Mouse (Mus musculus) heart, embryonic 13.5 days (tissue): ENCODE measurements around the gene Clec12a. TPM values are rescaled to one million over a fixed set of nuclear protein-coding genes. Genes with fewer than 3 reads are reported as not detected.

Experiments used
- ATAC-seq: fragments of 200-750 bp; cut with Nextera tagmentation; 2 replicates; pipeline ENCODE4 v1.8.0; 2017; ENCODE audit warnings: moderate TSS enrichment; ENCODE audit not compliant: insufficient number of reproducible peaks, low FRiP score, low TSS enrichment; ENCODE audit errors: extremely low read depth
- H3K27ac ChIP-seq: fragments of 300-500 bp; sonication (generic); replicated peaks from 2 replicates; pipeline ENCODE4 v1.5.1; 2015; ENCODE audit warnings: moderate library complexity, mild to moderate bottlenecking, inconsistent platforms
- H3K27me3 ChIP-seq: fragments of 300-500 bp; sonication (generic); replicated peaks from 2 replicates; pipeline ENCODE4 v1.6.1; 2015; ENCODE audit warnings: mild to moderate bottlenecking, inconsistent platforms
- H3K36me3 ChIP-seq: fragments of 300-500 bp; sonication (generic); 2 replicates; pipeline ENCODE4 v1.6.1; 2015; ENCODE audit warnings: mild to moderate bottlenecking, inconsistent platforms
- H3K4me1 ChIP-seq: fragments of 300-500 bp; sonication (generic); 2 replicates; pipeline ENCODE4 v1.6.1; 2015; ENCODE audit warnings: inconsistent platforms
- H3K4me2 ChIP-seq: fragments of 300-500 bp; sonication (generic); 2 replicates; pipeline ENCODE4 v1.6.1; 2015; ENCODE audit warnings: inconsistent platforms, mild to moderate bottlenecking, moderate library complexity
- H3K4me3 ChIP-seq: fragments of 300-500 bp; sonication (generic); 2 replicates; pipeline ENCODE4 v1.5.1; 2015; ENCODE audit warnings: moderate library complexity, mild to moderate bottlenecking, inconsistent platforms
- H3K9ac ChIP-seq: fragments of 300-500 bp; sonication (generic); 2 replicates; pipeline ENCODE4 v1.6.1; 2015; ENCODE audit warnings: inconsistent platforms, mild to moderate bottlenecking, moderate library complexity
- H3K9me3 ChIP-seq: fragments of 300-500 bp; sonication (generic); 2 replicates; pipeline ENCODE4 v1.6.1; 2016; ENCODE audit warnings: inconsistent platforms
- WGBS: fragments of 180-500 bp; shearing (Covaris S2); methylation state at CpG from one replicate; pipeline ENCODE4 v1.1.7; 2015; ENCODE audit warnings: mixed read lengths; 5-methylcytosine and 5-hydroxymethylcytosine counted together
- polyA plus RNA-seq: library from polyadenylated mRNA; unstranded; fragments of >200 nt; fragmentation: Nextera tagmentation; extraction: Ambion mirVana; gene quantifications from 2 replicates; pipeline ENCODE4 v1.2.1, GENCODE M21; 2015

The Clec12a gene
- polyA plus RNA-seq, 1 experiment from 2014 or later, result 0.86 TPM

- WGBS, result 65% methylated on average over 4 of the region's 4 CpGs
- no peak overlapping the region for H3K4me3 ChIP-seq
- peaks cover 4% of the 10 kb centered on the region; the same call in 1 of the 2 replicates for H3K9me3 ChIP-seq
- H3K36me3 ChIP-seq, result no peaks in the 10 kb centered on the region
- H3K27ac ChIP-seq, result no peak overlapping the region
- H3K4me1 ChIP-seq, result peaks cover 6% of the 10 kb centered on the region
- no peak overlapping the region for H3K4me2 ChIP-seq
- no peak overlapping the region for H3K9ac ChIP-seq
- no peaks in the 10 kb centered on the region for H3K27me3 ChIP-seq
- ATAC-seq, result no peak
These were observed 38.0 kb downstream of the Clec12a start for GRCm38 (mm10) chr6:129380454-129380853.

- Histone ChIP-seq H3K4me2 (no peak overlapping the region), H3K9ac (no peak overlapping the region), H3K27ac (no peak overlapping the region), H3K4me1 (peaks cover 10% of the 10 kb centered on the region), H3K27me3 (no peaks in the 10 kb centered on the region), H3K9me3 (no peaks in the 10 kb centered on the region), H3K36me3 (no peaks in the 10 kb centered on the region), H3K4me3 (no peak overlapping the region)
- 36% methylated on average over 1 of the region's 1 CpGs for WGBS
- no peak for ATAC-seq
These were observed 39.2 kb downstream of the Clec12a start for GRCm38 (mm10) chr6:129381736-129382135.

DNA sequence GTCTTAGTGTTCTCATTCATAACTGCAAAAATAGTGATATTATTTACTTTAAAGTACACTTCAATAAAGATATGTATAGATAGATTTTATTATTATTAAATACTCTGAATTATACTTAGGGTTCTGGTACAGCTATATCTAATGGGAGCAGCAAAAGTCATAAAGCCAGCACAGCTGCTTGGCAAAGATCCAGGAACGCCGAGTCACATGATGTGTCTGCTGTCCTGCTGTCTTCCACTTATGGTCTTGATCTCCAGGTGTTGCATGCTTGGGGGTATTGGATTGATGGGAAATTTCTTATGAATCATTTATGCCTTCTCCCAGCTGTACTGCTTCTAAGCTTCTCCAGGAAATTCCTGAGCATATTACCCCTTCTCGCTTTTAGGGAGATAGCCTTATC, 41.0 kb downstream of the Clec12a start:
- Histone ChIP-seq H3K27ac (no peak overlapping the region), H3K27me3 (no peaks in the 10 kb centered on the region), H3K36me3 (no peaks in the 10 kb centered on the region), H3K4me1 (peaks cover 10% of the 10 kb centered on the region), H3K9me3 (no peaks in the 10 kb centered on the region), H3K9ac (no peak overlapping the region), H3K4me3 (no peak overlapping the region), H3K4me2 (no peak overlapping the region)
- 67% methylated on average over 3 of the region's 3 CpGs for WGBS
- ATAC-seq, result no peak

- WGBS, result 57% methylated on average over 4 of the region's 4 CpGs
- Histone ChIP-seq H3K27ac (no peak overlapping the region), H3K4me1 (peaks cover 10% of the 10 kb centered on the region), H3K4me2 (no peak overlapping the region), H3K4me3 (no peak overlapping the region), H3K36me3 (no peaks in the 10 kb centered on the region), H3K27me3 (no peaks in the 10 kb centered on the region), H3K9ac (no peak overlapping the region), H3K9me3 (no peaks in the 10 kb centered on the region)
- ATAC-seq, result no peak
These were observed 42.5 kb downstream of the Clec12a start for GRCm38 (mm10) chr6:129385000-129385399.

DNA sequence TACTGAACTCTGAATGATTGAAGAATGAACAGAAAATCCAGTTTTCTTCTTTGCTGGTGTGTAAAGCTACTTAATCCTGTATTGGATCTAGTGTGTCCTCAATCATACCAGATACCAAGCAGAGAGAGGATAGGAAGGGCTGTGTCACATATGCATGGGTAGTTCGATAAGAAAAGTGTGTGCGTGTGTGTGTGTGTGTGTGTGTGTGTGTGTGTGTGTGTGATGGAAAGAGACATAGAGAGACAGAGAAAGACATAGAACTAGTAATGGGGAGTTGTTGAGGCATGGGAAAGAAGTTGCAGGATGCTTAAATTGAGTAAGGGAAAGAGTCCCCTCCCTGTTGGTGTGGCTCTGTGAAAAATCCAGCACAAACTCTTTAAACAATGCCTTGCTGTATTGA, 43.3 kb downstream of the Clec12a start, which contains the start of gene Clec12b:
Clec12b (minus strand) TSS at position 101 of the 400 bp plus-strand sequence.
- no peak for ATAC-seq
- WGBS, result 68% methylated on average over 2 of the region's 2 CpGs
- Histone ChIP-seq H3K4me2 (no peak within 1 kb of the TSS), H3K9me3 (no peaks in the 10 kb centered on the region), H3K9ac (no peak within 1 kb of the TSS), H3K4me3 (no peak within 1 kb of the TSS), H3K4me1 (peaks cover 10% of the 10 kb centered on the region), H3K27ac (no peak within 1 kb of the TSS), H3K36me3 (no peaks in the 10 kb centered on the region), H3K27me3 (no peaks in the 10 kb centered on the region)

DNA sequence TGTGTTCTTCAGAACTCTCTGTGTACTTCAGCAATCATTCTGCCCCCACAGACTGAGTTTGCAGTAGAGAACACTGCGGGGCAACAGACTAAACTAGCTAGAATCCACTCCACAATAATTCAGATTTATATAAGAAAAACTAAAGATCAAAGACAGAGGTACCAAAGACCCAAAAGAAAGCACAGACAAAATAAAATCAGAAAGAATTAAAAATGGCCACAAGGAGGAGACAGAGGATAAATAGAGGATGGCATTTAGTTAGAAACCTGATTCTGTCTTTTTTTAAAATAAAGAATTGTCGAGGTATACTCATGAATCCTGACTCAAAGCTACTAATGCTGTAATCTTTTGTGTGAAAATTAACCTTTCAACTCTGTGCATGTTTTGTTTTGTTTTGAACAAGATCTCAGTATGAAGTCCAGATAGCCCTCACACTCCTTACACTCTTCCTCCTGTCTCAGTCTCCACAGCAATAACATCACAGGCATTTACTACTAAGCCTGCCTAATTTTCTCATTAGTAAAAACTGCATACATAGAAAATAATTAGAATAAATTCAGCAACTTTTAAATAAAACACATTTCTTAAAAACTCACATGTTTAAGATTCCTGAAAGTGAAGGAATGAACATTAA, 50.7 kb downstream of the Clec12a start:
- Histone ChIP-seq H3K27ac (no peak overlapping the region), H3K27me3 (no peaks in the 10 kb centered on the region), H3K4me3 (no peak overlapping the region), H3K9ac (no peak overlapping the region), H3K9me3 (no peaks in the 10 kb centered on the region), H3K36me3 (no peaks in the 10 kb centered on the region), H3K4me2 (no peak overlapping the region), H3K4me1 (no peaks in the 10 kb centered on the region)
- ATAC-seq, result no peak
- 21% methylated on average over 2 of the region's 2 CpGs for WGBS

DNA sequence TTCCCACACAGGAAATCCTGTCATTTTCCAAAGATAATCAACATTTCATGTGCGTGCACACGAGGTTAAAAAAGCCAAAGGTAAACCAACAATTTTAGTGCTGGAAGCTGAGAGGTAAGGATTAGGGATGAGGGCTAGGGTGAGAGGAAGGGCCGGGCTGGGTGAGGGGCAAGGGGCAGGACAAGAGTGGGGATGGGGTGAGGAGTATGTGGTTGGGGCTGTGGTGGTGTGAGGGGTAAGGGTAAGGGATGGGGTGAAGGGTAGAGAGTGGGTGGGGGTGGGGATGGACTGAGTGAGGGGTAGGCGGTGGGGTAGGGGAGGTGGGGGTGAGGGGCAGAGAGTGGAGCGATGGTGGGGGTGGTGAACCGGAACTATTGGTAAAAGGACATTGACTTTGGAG, 51.2 kb downstream of the Clec12a start:
- no peak for ATAC-seq
- Histone ChIP-seq H3K9ac (no peak overlapping the region), H3K36me3 (no peaks in the 10 kb centered on the region), H3K27me3 (no peaks in the 10 kb centered on the region), H3K27ac (no peak overlapping the region), H3K4me3 (no peak overlapping the region), H3K4me1 (no peaks in the 10 kb centered on the region), H3K9me3 (no peaks in the 10 kb centered on the region), H3K4me2 (no peak overlapping the region)
- 63% methylated on average over 6 of the region's 6 CpGs for WGBS

GRCm38 (mm10) chr6:129396997-129397396, 54.5 kb downstream of the Clec12a start, which contains the start of gene Clec1b:
Gene Clec1b (plus strand): TSS chr6:129397297.
- 56% methylated on average over 8 of the region's 8 CpGs for WGBS

GRCm38 (mm10) chr6:129399945-129400344, 57.5 kb downstream of the Clec12a start:
- no peak overlapping the region for H3K4me3 ChIP-seq
- no peak overlapping the region for H3K9ac ChIP-seq
- WGBS, result 40% methylated on average over 6 of the region's 6 CpGs
- H3K4me2 ChIP-seq, result no peak overlapping the region
- no peaks in the 10 kb centered on the region for H3K9me3 ChIP-seq
- no peaks in the 10 kb centered on the region for H3K27me3 ChIP-seq
- peak overlapping the region; percentile 48; the same call in 1 of the 2 replicates for H3K27ac ChIP-seq
- H3K4me1 ChIP-seq, result peaks cover 7% of the 10 kb centered on the region
- no peaks in the 10 kb centered on the region for H3K36me3 ChIP-seq
- no peak for ATAC-seq

More at GRCm38 (mm10) chr6:129396997-129397396, 54.5 kb downstream of the Clec12a start, which contains the start of gene Clec1b:
- Histone ChIP-seq H3K27me3 (no peaks in the 10 kb centered on the region), H3K4me2 (no peak within 1 kb of the TSS), H3K4me1 (peaks cover 7% of the 10 kb centered on the region), H3K27ac (no peak within 1 kb of the TSS), H3K4me3 (no peak within 1 kb of the TSS), H3K9ac (no peak within 1 kb of the TSS), H3K9me3 (no peaks in the 10 kb centered on the region), H3K36me3 (no peaks in the 10 kb centered on the region)
- ATAC-seq, result no peak

DNA sequence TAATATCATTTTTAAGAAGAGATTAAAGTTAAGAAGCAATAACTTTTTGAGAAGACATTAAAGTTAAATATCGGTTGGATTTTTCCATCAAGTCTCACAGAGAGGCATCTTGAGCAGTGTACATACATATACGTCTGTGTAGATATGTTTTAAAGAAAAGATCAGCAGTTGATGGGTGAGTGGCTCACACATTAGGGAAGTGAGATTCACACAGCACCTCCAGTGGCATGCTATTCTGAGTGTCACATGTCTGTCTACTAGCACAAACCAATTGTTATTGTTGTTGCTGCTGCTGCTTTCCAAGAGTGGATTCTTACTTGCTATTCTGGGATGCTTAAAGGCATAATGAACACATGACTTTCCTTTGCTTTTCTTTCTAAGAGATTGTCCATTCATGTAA, 59.9 kb downstream of the Clec12a start:
- Histone ChIP-seq H3K4me2 (no peak overlapping the region), H3K4me3 (no peak overlapping the region), H3K36me3 (no peaks in the 10 kb centered on the region), H3K4me1 (peaks cover 19% of the 10 kb centered on the region), H3K27me3 (no peaks in the 10 kb centered on the region), H3K27ac (no peak overlapping the region), H3K9ac (no peak overlapping the region), H3K9me3 (no peaks in the 10 kb centered on the region)
- ATAC-seq, result no peak
- 77% methylated on average over 2 of the region's 2 CpGs for WGBS

GRCm38 (mm10) chr6:129403391-129403790, 60.9 kb downstream of the Clec12a start:
- no peaks in the 10 kb centered on the region for H3K9me3 ChIP-seq
- H3K4me1 ChIP-seq, result peaks cover 19% of the 10 kb centered on the region
- no peaks in the 10 kb centered on the region for H3K27me3 ChIP-seq
- H3K4me3 ChIP-seq, result no peak overlapping the region
- no peaks in the 10 kb centered on the region for H3K36me3 ChIP-seq
- H3K9ac ChIP-seq, result no peak overlapping the region
- no peak for ATAC-seq
- WGBS, result 81% methylated on average over 6 of the region's 6 CpGs
- H3K27ac ChIP-seq, result no peak overlapping the region
- no peak overlapping the region for H3K4me2 ChIP-seq

- ATAC-seq, result no peak
- no peak overlapping the region for H3K9ac ChIP-seq
- no peak overlapping the region for H3K4me3 ChIP-seq
- H3K4me2 ChIP-seq, result no peak overlapping the region
- H3K9me3 ChIP-seq, result no peaks in the 10 kb centered on the region
- no peaks in the 10 kb centered on the region for H3K36me3 ChIP-seq
- peaks cover 12% of the 10 kb centered on the region; the same call in 1 of the 2 replicates for H3K4me1 ChIP-seq
- no peaks in the 10 kb centered on the region for H3K27me3 ChIP-seq
- peak overlapping the region; percentile 54; the same call in 1 of the 2 replicates for H3K27ac ChIP-seq
These were observed 63.5 kb downstream of the Clec12a start for GRCm38 (mm10) chr6:129405999-129406398.
